Mouse (Mus musculus) liver, adult 2 months (tissue): Measurements from ENCODE around the gene Rassf5.

Experiments
- CTCF ChIP-seq: fragments of 200-500 bp; IDR thresholded peaks from 2 replicates; pipeline ENCODE4 v1.5.1; 2011; ENCODE audit warnings: low read depth, low read length, control low read depth
- POLR2A ChIP-seq: fragments of 200-500 bp; IDR thresholded peaks from 2 replicates; pipeline ENCODE4 v1.6.1; 2011; ENCODE audit warnings: low read length, control low read depth; ENCODE audit not compliant: insufficient read depth; ENCODE audit errors: extremely low read depth

GRCm38 (mm10) chr1:131178083-131178482, 67.0 kb downstream of the Rassf5 start:
- no peak for TF ChIP-seq POLR2A
- no peak for TF ChIP-seq CTCF
